Mouse (Mus musculus): ENCODE measurements around the gene Tcf23. TPM values are rescaled to one million over a fixed set of nuclear protein-coding genes. Genes with fewer than 3 reads are reported as not detected.

Tcf23 gene
- total and polyA plus RNA-seq, 3 experiments = not detected

- H3K9me3 ChIP-seq (replicated peaks; ENCODE audit: low read length) = no peaks in the 10 kb centered on the region
- no peak overlapping the region for H3K27ac ChIP-seq (ENCODE audit: insufficient read depth, low read depth)
- peaks cover 49% of the 10 kb centered on the region for H3K27me3 ChIP-seq (replicated peaks)
- H3K4me1 ChIP-seq (ENCODE audit: control insufficient read depth in 1 of 2, insufficient read depth in 2 of 2) = no peaks in the 10 kb centered on the region
- no peaks in the 10 kb centered on the region for H3K36me3 ChIP-seq (replicated peaks in 1 of 2; ENCODE audit: control insufficient read depth in 1 of 2, insufficient read depth in 1 of 2, low read length in 1 of 2)
- H3K79me2 ChIP-seq (replicated peaks; ENCODE audit: control insufficient read depth, extremely low read depth, insufficient read depth, poor library complexity, severe bottlenecking) = no peaks in the 10 kb centered on the region
- in situ Hi-C loops (cut with MboI; ENCODE audit: low pct_ligation_motif_present, low pct_unique_long_range_greater_than_20kb, low sequenced_read_pairs) (no loop called here), dilution Hi-C loops (cut with MboI; ENCODE audit: extremely low pct_ligation_motif_present, extremely low pct_unique_long_range_greater_than_20kb, low sequenced_read_pairs) (no loop called here)
- no peak overlapping the region for H3K9ac ChIP-seq (ENCODE audit: insufficient read depth, low read depth)
- TF ChIP-seq TBP (conservative IDR thresholded peaks at IDR 0.05; ENCODE audit: low read depth, low read length) (no peak), IRF4 (IDR thresholded peaks at IDR 0.05; ENCODE audit: low read depth, low read length) (no peak), MXI1 (IDR thresholded peaks at IDR 0.05; ENCODE audit: low read depth, low read length) (no peak), MYC (IDR thresholded peaks at IDR 0.05; ENCODE audit: low read depth, low read length) (no peak), SMC3 (IDR thresholded peaks at IDR 0.05; ENCODE audit: low read depth, low read length) (no peak), UBTF (IDR thresholded peaks at IDR 0.05; ENCODE audit: low read depth, low read length) (no peak), ZMIZ1 (IDR thresholded peaks at IDR 0.05; ENCODE audit: low read depth, low read length) (no peak), USF2 (conservative IDR thresholded peaks at IDR 0.05; ENCODE audit: low read depth, low read length) (no peak), MAZ (IDR thresholded peaks at IDR 0.05; ENCODE audit: low read depth, low read length) (no peak), NRF1 (IDR thresholded peaks at IDR 0.05; ENCODE audit: low read depth, low read length) (no peak), POLR2AphosphoS2 (IDR thresholded peaks at IDR 0.05; ENCODE audit: low read depth, low read length) (no peak), ETS1 (conservative IDR thresholded peaks at IDR 0.05; ENCODE audit: low read depth, low read length) (no peak), JUN (IDR thresholded peaks at IDR 0.05; ENCODE audit: insufficient read depth, low read depth, low read length) (no peak), USF1 (IDR thresholded peaks at IDR 0.05; ENCODE audit: low read depth, low read length) (no peak), CHD1 (IDR thresholded peaks at IDR 0.05; ENCODE audit: low read depth, low read length) (no peak), JUND (conservative IDR thresholded peaks at IDR 0.05; ENCODE audit: low read depth, low read length) (no peak), SIN3A (IDR thresholded peaks at IDR 0.05; ENCODE audit: low read length) (no peak), BHLHE40 (IDR thresholded peaks at IDR 0.05; ENCODE audit: low read depth, low read length) (no peak), KAT2A (IDR thresholded peaks at IDR 0.05; ENCODE audit: insufficient replicate concordance, low read length) (no peak)
- no peak overlapping the region for H3K4me2 ChIP-seq (ENCODE audit: insufficient read depth, low read depth, poor library complexity, severe bottlenecking)
- no peak overlapping the region for H3K4me3 ChIP-seq (replicated peaks in 1 of 3; ENCODE audit: low read depth in 2 of 3, low read length in 2 of 3, poor library complexity in 1 of 3)
- DNase-seq (ENCODE audit: extremely low read depth) = no peak
Observed at GRCm38 (mm10) chr5:30974870-30975656, 6.6 kb downstream of the Tcf23 start.

GRCm38 (mm10) chr5:30982357-30982756 lies 13.9 kb downstream of the Tcf23 start:
- DNase-seq (ENCODE audit: extremely low read depth) = peak; percentile 27
- Histone ChIP-seq H3K9me3 (replicated peaks; ENCODE audit: low read length) (no peaks in the 10 kb centered on the region), H3K4me3 (replicated peaks in 1 of 3; ENCODE audit: low read depth in 2 of 3, low read length in 2 of 3, poor library complexity in 1 of 3) (no peak overlapping the region), H3K9ac (ENCODE audit: insufficient read depth, low read depth) (no peak overlapping the region), H3K27ac (ENCODE audit: insufficient read depth, low read depth) (no peak overlapping the region), H3K4me1 (ENCODE audit: control insufficient read depth in 1 of 2, insufficient read depth in 2 of 2) (peaks cover 0 to 3% of the 10 kb centered on the region in 2 experiments; a peak in 1 of 4 replicates), H3K27me3 (replicated peaks) (peaks cover 4% of the 10 kb centered on the region), H3K79me2 (replicated peaks; ENCODE audit: control insufficient read depth, extremely low read depth, insufficient read depth, poor library complexity, severe bottlenecking) (no peaks in the 10 kb centered on the region), H3K36me3 (replicated peaks in 1 of 2; ENCODE audit: control insufficient read depth in 1 of 2, insufficient read depth in 1 of 2, low read length in 1 of 2) (no peaks in the 10 kb centered on the region), H3K4me2 (ENCODE audit: insufficient read depth, low read depth, poor library complexity, severe bottlenecking) (no peak overlapping the region)
- in situ Hi-C loops (cut with MboI; ENCODE audit: low pct_ligation_motif_present, low pct_unique_long_range_greater_than_20kb, low sequenced_read_pairs) = no loop called here
- TF ChIP-seq E2F4 (IDR thresholded peaks at IDR 0.05; ENCODE audit: insufficient replicate concordance, low read depth, low read length) = no peak
- no peak for TF ChIP-seq BHLHE40 (IDR thresholded peaks at IDR 0.05; ENCODE audit: low read depth, low read length)
- TF ChIP-seq RAD21 (IDR thresholded peaks at IDR 0.05; ENCODE audit: low read depth, low read length) = peak; percentile 36
- peak; percentile 34 for TF ChIP-seq SMC3 (IDR thresholded peaks at IDR 0.05; ENCODE audit: low read depth, low read length)
- peak; percentile 27 to 66; a peak in 3 of 4 replicates for TF ChIP-seq CTCF (conservative IDR thresholded peaks at IDR 0.05 in 1 of 2, IDR thresholded peaks at IDR 0.05 in 1 of 2; ENCODE audit: low read depth in 2 of 2, low read length in 2 of 2)
- dilution Hi-C loops (cut with MboI; ENCODE audit: extremely low pct_ligation_motif_present, extremely low pct_unique_long_range_greater_than_20kb, low sequenced_read_pairs) = no loop called here
